Mouse (Mus musculus) liver, embryonic 14.5 days (tissue): ENCODE measurements around the gene Fhit. TPM values are rescaled to one million over a fixed set of nuclear protein-coding genes. Genes with fewer than 3 reads are reported as not detected.

Source experiments
- ATAC-seq: fragments of 200-750 bp; cut with Nextera tagmentation; 2 replicates; pipeline ENCODE4 v1.8.0; 2017; ENCODE audit warnings: moderate number of reproducible peaks, mild to moderate bottlenecking, moderate library complexity; ENCODE audit not compliant: insufficient read depth
- DNase-seq, 3 experiments: peaks; one replicate each; pipeline ENCODE4 v3.0.0-alpha.2; 2012 to 2013; ENCODE audit warnings: low read depth in 3 of 3, low spot score in 3 of 3
- H3K27ac ChIP-seq: fragments of 300-500 bp; sonication (generic); 2 replicates; pipeline ENCODE4 v1.5.1; 2014; ENCODE audit warnings: moderate library complexity, mild to moderate bottlenecking, control low read depth, inconsistent platforms
- H3K27me3 ChIP-seq: fragments of 300-500 bp; sonication (generic); 2 replicates; pipeline ENCODE4 v1.6.1; 2014; ENCODE audit warnings: mild to moderate bottlenecking, low read length, moderate library complexity; ENCODE audit not compliant: control insufficient read depth, insufficient read depth
- H3K36me3 ChIP-seq: fragments of 300-500 bp; sonication (generic); replicated peaks from 2 replicates; pipeline ENCODE4 v1.6.1; 2014; ENCODE audit warnings: low read depth; ENCODE audit not compliant: control insufficient read depth, insufficient read depth
- H3K4me1 ChIP-seq, 2 experiments: fragments of 200-500 bp in 1 of 2; fragments of 300-500 bp in 1 of 2; sonication (generic) in 1 of 2; replicated peaks; 2 replicates each; pipeline ENCODE4 v1.6.1; 2012 to 2014; ENCODE audit warnings: antibody characterized with exemption in 1 of 2, inconsistent platforms in 1 of 2, low read length in 1 of 2; ENCODE audit not compliant: control insufficient read depth in 2 of 2, insufficient read depth in 2 of 2
- H3K4me2 ChIP-seq: fragments of 300-500 bp; sonication (generic); 2 replicates; pipeline ENCODE4 v1.6.1; 2014; ENCODE audit warnings: low read depth, mild to moderate bottlenecking, control low read depth, moderate library complexity
- H3K4me3 ChIP-seq, 2 experiments: fragments of 200-500 bp in 1 of 2; fragments of 300-500 bp in 1 of 2; sonication (generic) in 1 of 2; 2 replicates each; pipeline ENCODE4 v1.5.1; 2012 to 2014; ENCODE audit warnings: low read depth in 2 of 2, low read length in 2 of 2, mild to moderate bottlenecking in 2 of 2, control low read depth in 1 of 2, inconsistent platforms in 1 of 2, moderate library complexity in 1 of 2; ENCODE audit not compliant: insufficient read depth in 1 of 2
- H3K9ac ChIP-seq: fragments of 300-500 bp; sonication (generic); replicated peaks from 2 replicates; pipeline ENCODE4 v1.6.1; 2014; ENCODE audit warnings: mild to moderate bottlenecking, control low read depth, moderate library complexity
- H3K9me3 ChIP-seq: fragments of 300-500 bp; sonication (generic); 2 replicates; pipeline ENCODE4 v1.6.1; 2016; ENCODE audit warnings: low read length, mixed read lengths; ENCODE audit not compliant: control insufficient read depth
- CTCF ChIP-seq: IDR thresholded peaks from 2 replicates; pipeline ENCODE4 v1.5.1; 2016; ENCODE audit warnings: antibody characterized with exemption, low read depth, control low read depth
- EP300 ChIP-seq: IDR thresholded peaks from 2 replicates; pipeline ENCODE4 v1.6.1; 2016; ENCODE audit warnings: antibody characterized with exemption, low read depth
- WGBS: fragments of 180-500 bp; shearing (Covaris S2); extraction: QIAGEN DNeasy Blood & Tissue Kit; methylation state at CpG from one replicate; pipeline ENCODE4 v1.1.7; 2014; ENCODE audit not compliant: insufficient replicate concordance; 5-methylcytosine and 5-hydroxymethylcytosine counted together
- polyA plus RNA-seq, 2 experiments: library from polyadenylated mRNA; depleted of rRNA in 1 of 2; stranded (reverse) in 1 of 2; unstranded in 1 of 2; fragments of >200 nt; fragmentation: Nextera tagmentation in 1 of 2; extraction: Ambion mirVana in 1 of 2; gene quantifications; 2 replicates each; pipeline versions ENCODE4 v1.2.1 to v1.2.3; 2012 to 2014

Gene Fhit
- polyA plus RNA-seq, 2 experiments, result 1.4 to 1.9 TPM

DNA sequence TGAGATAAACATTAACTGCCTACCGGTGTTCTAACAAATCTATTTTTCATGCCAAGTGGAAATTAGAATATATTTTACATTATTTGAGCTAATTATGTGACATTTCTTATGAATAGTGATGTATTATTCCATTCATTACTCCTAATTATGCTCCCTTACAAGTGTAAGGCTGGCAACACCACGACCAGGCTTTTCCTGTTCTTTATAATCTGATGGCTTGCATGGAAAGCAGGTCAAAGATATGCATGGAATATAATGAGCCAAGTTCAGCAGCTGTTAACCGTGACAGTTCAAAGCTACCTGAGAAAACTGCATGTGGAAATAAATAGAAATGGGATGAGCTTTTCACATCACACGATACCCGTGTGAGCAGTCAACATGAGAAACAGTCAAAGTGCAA lies 746.8 kb downstream of the Fhit start:
- TF ChIP-seq EP300 (no peak), CTCF (no peak)
- no peaks in the 10 kb centered on the region for H3K27me3 ChIP-seq
- WGBS, result 57% methylated on average over 5 of the region's 5 CpGs
- DNase-seq, result no peak
- no peak overlapping the region for H3K9ac ChIP-seq
- ATAC-seq, result no peak
- H3K27ac ChIP-seq, result no peak overlapping the region
- H3K9me3 ChIP-seq, result no peaks in the 10 kb centered on the region
- H3K4me1 ChIP-seq, result no peaks in the 10 kb centered on the region
- H3K36me3 ChIP-seq, result no peaks in the 10 kb centered on the region
- no peak overlapping the region for H3K4me3 ChIP-seq
- H3K4me2 ChIP-seq, result no peak overlapping the region

DNA sequence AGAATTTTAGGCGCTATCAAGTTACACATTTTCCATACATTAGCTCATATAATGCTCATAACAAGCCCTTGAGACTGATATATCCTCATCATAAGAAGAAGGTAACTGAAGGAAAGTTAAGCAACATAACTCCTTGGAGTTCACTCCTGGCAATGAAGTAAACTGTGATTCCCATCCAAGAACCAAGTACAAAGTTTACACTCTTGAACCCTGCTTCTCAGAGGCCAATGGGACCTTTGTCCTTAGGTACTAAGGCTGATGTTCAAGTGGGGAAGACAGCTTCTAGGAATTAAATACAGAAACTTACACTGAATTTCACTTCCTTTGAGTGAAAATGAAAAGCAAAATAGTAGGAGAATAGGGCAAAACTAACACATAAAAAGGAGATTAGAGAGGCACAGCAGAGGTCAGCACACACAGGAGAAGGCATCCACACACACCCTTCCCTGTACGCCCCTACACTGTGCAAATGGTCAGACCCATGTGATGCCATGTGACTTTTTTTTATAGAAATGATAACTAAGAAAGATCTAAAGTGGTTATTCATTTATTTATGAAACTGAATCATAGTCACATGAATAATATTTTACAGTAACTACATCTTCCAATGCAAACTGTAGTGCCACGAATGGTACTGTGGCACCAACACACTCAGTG lies 752.4 kb downstream of the Fhit start:
- Histone ChIP-seq H3K36me3 (no peaks in the 10 kb centered on the region), H3K9ac (no peak overlapping the region), H3K27me3 (no peaks in the 10 kb centered on the region), H3K27ac (no peak overlapping the region), H3K9me3 (no peaks in the 10 kb centered on the region), H3K4me1 (no peaks in the 10 kb centered on the region), H3K4me2 (no peak overlapping the region), H3K4me3 (no peak overlapping the region)
- no peak for ATAC-seq
- DNase-seq, result no peak
- 58% methylated on average over 3 of the region's 3 CpGs for WGBS
- TF ChIP-seq CTCF, result no peak
- no peak for TF ChIP-seq EP300

DNA sequence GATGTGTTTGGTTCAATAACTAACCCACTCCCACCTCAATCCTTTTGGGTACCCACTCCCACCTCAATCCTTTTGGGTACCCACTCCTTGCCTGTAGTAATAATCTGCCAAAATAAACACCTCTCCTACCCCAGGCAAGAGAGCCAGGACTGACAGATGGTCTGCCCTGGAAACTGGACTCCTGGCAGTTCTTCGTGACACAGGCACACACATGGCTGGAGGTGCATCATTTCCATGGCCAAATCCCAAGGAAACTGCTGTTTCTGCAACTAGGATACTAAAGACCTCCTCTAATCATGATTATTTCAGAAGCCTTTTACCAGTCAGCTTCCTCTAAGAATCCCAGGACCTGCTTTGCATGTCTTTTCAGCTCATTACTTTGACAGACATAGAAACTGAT lies 756.5 kb downstream of the Fhit start:
- Histone ChIP-seq H3K4me2 (no peak overlapping the region), H3K4me3 (no peak overlapping the region), H3K36me3 (no peaks in the 10 kb centered on the region), H3K27me3 (no peaks in the 10 kb centered on the region), H3K4me1 (no peaks in the 10 kb centered on the region), H3K9ac (no peak overlapping the region), H3K27ac (no peak overlapping the region), H3K9me3 (no peaks in the 10 kb centered on the region)
- WGBS, result 53% methylated on average over 1 of the region's 1 CpGs
- no peak for ATAC-seq
- no peak for DNase-seq
- TF ChIP-seq EP300, result no peak
- no peak for TF ChIP-seq CTCF

GRCm38 (mm10) chr14:10367783-10368680 lies 793.8 kb downstream of the Fhit start:
- H3K4me2 ChIP-seq, result no peak overlapping the region
- TF ChIP-seq EP300 (no peak), CTCF (no peak)
- H3K9ac ChIP-seq, result no peak overlapping the region
- H3K27ac ChIP-seq, result no peak overlapping the region
- no peaks in the 10 kb centered on the region for H3K36me3 ChIP-seq
- H3K27me3 ChIP-seq, result no peaks in the 10 kb centered on the region
- no peak overlapping the region for H3K4me3 ChIP-seq
- no peaks in the 10 kb centered on the region for H3K4me1 ChIP-seq
- no peaks in the 10 kb centered on the region for H3K9me3 ChIP-seq
- DNase-seq (no peak), ATAC-seq (no peak)
- WGBS, result 45% methylated on average over 5 of the region's 5 CpGs

GRCm38 (mm10) chr14:10366808-10367207 lies 795.0 kb downstream of the Fhit start:
- DNase-seq, result no peak
- H3K36me3 ChIP-seq, result no peaks in the 10 kb centered on the region
- TF ChIP-seq CTCF (no peak), EP300 (no peak)
- ATAC-seq, result no peak
- no peak overlapping the region for H3K27ac ChIP-seq
- no peak overlapping the region for H3K4me3 ChIP-seq
- no peak overlapping the region for H3K9ac ChIP-seq
- no peaks in the 10 kb centered on the region for H3K9me3 ChIP-seq
- no peaks in the 10 kb centered on the region for H3K27me3 ChIP-seq
- H3K4me1 ChIP-seq, result no peaks in the 10 kb centered on the region
- 55% methylated on average over 4 of the region's 4 CpGs for WGBS
- H3K4me2 ChIP-seq, result no peak overlapping the region
